ENCODE assay signal across 1 mouse cellular context in genomic region chr3:30792737-30793402, GRCm38 (mm10).
TF ChIP-seq lines count a peak whose summit lies in the region.

Gene Sec62, plus strand, starts transcription at chr3:30792875.

TF ChIP-seq in CH12.LX, 34 proteins besides CTCF, POLR2A, EP300 and RAD21 (continued from another document):
- TF ChIP-seq TCF12 (IDR thresholded peaks at IDR 0.05; ENCODE audit: low read depth, low read length) = peak; percentile 96
- peak; percentile 54; the same call in 1 of the 2 replicates for TF ChIP-seq TBP (conservative IDR thresholded peaks at IDR 0.05; ENCODE audit: low read depth, low read length)
- peak; percentile 72 for TF ChIP-seq HCFC1 (IDR thresholded peaks at IDR 0.05; ENCODE audit: low read depth, low read length)
- peak; percentile 99 for TF ChIP-seq CHD2 (IDR thresholded peaks at IDR 0.05; ENCODE audit: low read length)
- TF ChIP-seq MAX (IDR thresholded peaks at IDR 0.05; ENCODE audit: low read length) = no peak
- TF ChIP-seq SIN3A (IDR thresholded peaks at IDR 0.05; ENCODE audit: low read length) = 0 out of 2 replicates have a peak, but pooled peaks have one; percentile 56
- no peak for TF ChIP-seq ZC3H11A (IDR thresholded peaks at IDR 0.05; ENCODE audit: low read depth, low read length)
- TF ChIP-seq NRF1 (IDR thresholded peaks at IDR 0.05; ENCODE audit: low read depth, low read length) = peak; percentile 52
- TF ChIP-seq IRF4 (IDR thresholded peaks at IDR 0.05; ENCODE audit: low read depth, low read length) = no peak
- TF ChIP-seq POLR2AphosphoS2 (IDR thresholded peaks at IDR 0.05; ENCODE audit: low read depth, low read length) = 0 out of 2 replicates have a peak, but pooled peaks have one; percentile 66
- no peak for TF ChIP-seq JUND (conservative IDR thresholded peaks at IDR 0.05; ENCODE audit: low read depth, low read length)
- no peak for TF ChIP-seq RCOR1 (conservative IDR thresholded peaks at IDR 0.05; ENCODE audit: low read depth, low read length)
- peak; percentile 89 for TF ChIP-seq MAZ (IDR thresholded peaks at IDR 0.05; ENCODE audit: low read depth, low read length)
- no peak for TF ChIP-seq GABPA (IDR thresholded peaks at IDR 0.05; ENCODE audit: insufficient replicate concordance, low read depth, low read length)
- peak; percentile 86 for TF ChIP-seq BHLHE40 (IDR thresholded peaks at IDR 0.05; ENCODE audit: low read depth, low read length)
- TF ChIP-seq NELFE (IDR thresholded peaks at IDR 0.05; ENCODE audit: low read depth, low read length) = peak; percentile 81
- no peak; the same call in 1 of the 2 replicates for TF ChIP-seq ELF1 (IDR thresholded peaks at IDR 0.05; ENCODE audit: low read depth, low read length)
- no peak for TF ChIP-seq MAFK (IDR thresholded peaks at IDR 0.05; ENCODE audit: insufficient replicate concordance, low read length)
- TF ChIP-seq UBTF (IDR thresholded peaks at IDR 0.05; ENCODE audit: low read depth, low read length) = peak; percentile 92; the same call in 1 of the 2 replicates
- no peak for TF ChIP-seq JUN (IDR thresholded peaks at IDR 0.05; ENCODE audit: insufficient read depth, low read depth, low read length)
- TF ChIP-seq MYC (IDR thresholded peaks at IDR 0.05; ENCODE audit: low read depth, low read length) = no peak
- no peak for TF ChIP-seq PAX5 (IDR thresholded peaks at IDR 0.05; ENCODE audit: low read length)
